Mouse (Mus musculus): ENCODE measurements around the gene Krtap28-10.

DNA sequence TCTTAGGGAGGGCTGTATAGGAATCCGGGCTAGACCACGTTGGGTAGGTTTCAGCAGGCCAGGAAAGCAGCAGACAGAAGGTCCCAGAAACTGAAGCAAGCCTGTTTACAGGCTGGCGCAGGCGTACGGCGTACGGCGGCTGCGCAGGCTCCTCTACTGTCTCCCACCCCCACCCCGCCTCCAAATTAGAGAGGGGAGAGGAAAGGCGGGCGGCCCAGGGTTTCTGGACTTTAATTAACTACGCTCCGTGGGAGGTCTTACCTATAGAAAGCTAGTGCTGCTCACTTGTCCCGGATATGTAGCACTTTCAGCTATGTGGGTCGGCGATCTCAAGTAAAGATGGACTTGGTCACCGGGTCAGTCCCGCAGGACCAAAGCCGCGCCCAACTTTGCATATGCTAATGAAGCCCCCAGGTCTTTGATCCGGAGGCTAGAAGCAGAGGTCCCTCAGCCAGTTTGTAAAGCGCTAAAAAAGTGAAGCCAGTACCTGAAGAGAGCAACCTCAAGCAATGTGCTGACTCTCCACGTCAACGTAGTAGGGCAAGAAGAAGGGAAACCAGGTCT is 4.1 kb downstream of the Krtap28-10 start, which contains the start of gene Slc19a3:
- TF ChIP-seq POLR2A (IDR thresholded peaks at IDR 0.05; ENCODE audit: low read depth, low read length) (no peak), CTCF (IDR thresholded peaks at IDR 0.05; ENCODE audit: extremely low read depth, insufficient read depth, insufficient read length, insufficient replicate concordance) (no peak)
